Mouse (Mus musculus): Measurements from ENCODE around the gene Ypel1.
A peak's percentile ranks its signal among the peaks of the same experiment; 100 is the strongest.

Ypel1 gene

GRCm38 (mm10) chr16:17088346-17088745 lies 18.9 kb downstream of the Ypel1 start:
- DNase-seq = no peak

- DNase-seq = no peak
These were observed 27.4 kb downstream of the Ypel1 start for GRCm38 (mm10) chr16:17096938-17097337.

- DNase-seq = no peak
These were observed 33.2 kb downstream of the Ypel1 start for GRCm38 (mm10) chr16:17102630-17103220.

GRCm38 (mm10) chr16:17104600-17104999 lies 35.1 kb downstream of the Ypel1 start:
- no peak for DNase-seq

GRCm38 (mm10) chr16:17110771-17111743 lies 41.6 kb downstream of the Ypel1 start, which contains the start of gene Ppil2:
Gene Ppil2 (minus strand): TSS chr16:17111257.
- peak; percentile 86 for DNase-seq

- no peak for DNase-seq
These were observed 47.9 kb downstream of the Ypel1 start for GRCm38 (mm10) chr16:17117309-17117799.

- DNase-seq = no peak
These were observed 52.1 kb downstream of the Ypel1 start for GRCm38 (mm10) chr16:17121569-17121968.

GRCm38 (mm10) chr16:17124119-17124870 lies 54.8 kb downstream of the Ypel1 start:
- DNase-seq = no peak

- DNase-seq = peak; percentile 88
These were observed 55.5 kb downstream of the Ypel1 start, which contains the start of gene 2610318N02Rik for GRCm38 (mm10) chr16:17124871-17125520. Gene 2610318N02Rik (minus strand): TSS chr16:17125167.

- peak; percentile 76 for DNase-seq
These were observed 57.8 kb downstream of the Ypel1 start for GRCm38 (mm10) chr16:17127292-17127691.

GRCm38 (mm10) chr16:17131191-17132088 lies 61.9 kb downstream of the Ypel1 start:
- DNase-seq = peak; percentile 8

- DNase-seq = peak; percentile 99
These were observed 62.8 kb downstream of the Ypel1 start, which contains the start of gene Sdf2l1 for GRCm38 (mm10) chr16:17132089-17132905. Gene Sdf2l1 (minus strand): TSS chr16:17132383.

GRCm38 (mm10) chr16:17132906-17133200 lies 63.4 kb downstream of the Ypel1 start:
- no peak for DNase-seq

Measured in lung, postnatal 36 days (tissue).